Mouse (Mus musculus): Measurements from ENCODE around the gene Ooep. TPM values are rescaled to one million over a fixed set of nuclear protein-coding genes. Genes with fewer than 3 reads are reported as not detected.
"Not testable (repeated sequence)": the region's sequence is repeated elsewhere in the genome, so short reads cannot be mapped to it uniquely, and the experiment has no call there.

Gene Ooep
- polyA plus RNA-seq, 1 experiment: 0.11 TPM

DNA sequence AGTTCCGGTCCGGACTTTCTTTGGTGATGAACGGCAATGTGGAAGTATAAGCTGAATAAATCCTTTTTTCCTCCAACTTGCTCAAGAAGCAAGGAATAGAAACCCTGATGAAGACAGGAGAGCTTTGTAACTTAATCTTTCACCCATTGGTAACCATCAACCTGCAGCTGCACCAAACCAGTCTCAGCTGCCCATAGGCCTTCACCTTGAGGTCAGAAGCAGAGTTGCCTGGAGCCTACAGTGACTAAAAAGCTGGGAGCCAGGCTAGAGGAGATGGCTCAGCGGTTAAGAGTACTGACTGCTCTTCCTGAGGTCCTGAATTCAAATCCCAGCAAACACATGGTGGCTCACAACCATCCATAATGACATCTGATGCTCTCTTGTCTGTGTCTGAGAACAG, 36.0 kb downstream of the Ooep start:
- 89% methylated on average over 4 of the region's 4 CpGs for WGBS
- DNase-seq (ENCODE audit: low read depth, low spot score): not testable (repeated sequence)

GRCm38 (mm10) chr9:78340324-78340723, 38.2 kb downstream of the Ooep start:
- not testable (repeated sequence) for DNase-seq (ENCODE audit: low read depth, low spot score)
- 27% methylated on average over 8 of the region's 8 CpGs for WGBS

- DNase-seq (ENCODE audit: low read depth, low spot score): not testable (repeated sequence)
These were observed 41.5 kb downstream of the Ooep start for GRCm38 (mm10) chr9:78337050-78337449.

GRCm38 (mm10) chr9:78327289-78327688, 51.2 kb downstream of the Ooep start, which contains the start of gene Omt2b:
Omt2b (plus strand) TSS chr9:78327589.
- not testable (repeated sequence) for DNase-seq (ENCODE audit: low read depth, low spot score)
- 69% methylated on average over 1 of the region's 1 CpGs for WGBS

Other genes starting within 250 kb of the Ooep start
- gene Gsta4, start 196.0 kb downstream of the Ooep start, polyA plus RNA-seq (2012; rRNA removed): 9.5 and 11.3 TPM in 2 replicates
- gene Gsta1, start 148.1 kb downstream of the Ooep start, polyA plus RNA-seq (2012; rRNA removed): 13.2 and 27.3 TPM in 2 replicates
- gene Gm3776, start 121.6 kb downstream of the Ooep start, polyA plus RNA-seq (2012; rRNA removed): 1.1 and 3.2 TPM in 2 replicates
- 0.10 and 0.38 TPM in 2 replicates for gene Gm10639, start 88.8 kb downstream of the Ooep start, polyA plus RNA-seq (2012; rRNA removed)
- gene Omt2a, start 63.9 kb downstream of the Ooep start, polyA plus RNA-seq (2012; rRNA removed): not detected in 2 replicates
- not detected in 2 replicates for gene Omt2b, start 51.1 kb downstream of the Ooep start, polyA plus RNA-seq (2012; rRNA removed)
- gene Gsta2, start 22.9 kb downstream of the Ooep start, polyA plus RNA-seq (2012; rRNA removed): 0.19 TPM in 1 of 2 replicates, not detected in the other
- not detected in 2 replicates for gene Dppa5a, start 10.5 kb downstream of the Ooep start, polyA plus RNA-seq (2012; rRNA removed)
- 0.04 TPM in 1 of 2 replicates, not detected in the other for gene Ddx43, start 17.1 kb upstream of the Ooep start, polyA plus RNA-seq (2012; rRNA removed)
- gene Cgas, start 64.5 kb upstream of the Ooep start, polyA plus RNA-seq (2012; rRNA removed): 1.2 TPM in 2 replicates
- gene Mto1, start 69.5 kb upstream of the Ooep start, polyA plus RNA-seq (2012; rRNA removed): 9.1 and 10.3 TPM in 2 replicates
- not detected in 2 replicates for gene Gm17324, start 70.1 kb upstream of the Ooep start, polyA plus RNA-seq (2012; rRNA removed)
- 3,812 and 3,859 TPM in 2 replicates for gene Eef1a1, start 110.4 kb upstream of the Ooep start, polyA plus RNA-seq (2012; rRNA removed)
- gene Slc17a5, start 209.3 kb upstream of the Ooep start, polyA plus RNA-seq (2012; rRNA removed): 8.3 and 18.0 TPM in 2 replicates
- 0.37 and 0.40 TPM in 2 replicates for gene Cd109, start 236.8 kb upstream of the Ooep start, polyA plus RNA-seq (2012; rRNA removed)

Data from large intestine, adult 2 months (tissue).